Mouse (Mus musculus) kidney, embryonic 16.5 days (tissue): ENCODE data around the gene Slc25a3. TPM values are rescaled to one million over a fixed set of nuclear protein-coding genes. Genes with fewer than 3 reads are reported as not detected.

Experiments
- ATAC-seq: fragments of 200-750 bp; cut with Nextera tagmentation; 2 replicates; pipeline ENCODE4 v1.8.0; 2017; ENCODE audit warnings: moderate TSS enrichment; ENCODE audit not compliant: low FRiP score, low TSS enrichment
- H3K27ac ChIP-seq: fragments of 300-500 bp; sonication (generic); 2 replicates; pipeline ENCODE4 v1.5.1; 2014; ENCODE audit warnings: low read length
- H3K27me3 ChIP-seq: fragments of 300-500 bp; sonication (generic); 2 replicates; pipeline ENCODE4 v1.6.1; 2014; ENCODE audit warnings: low read length, control low read depth, mixed read lengths; ENCODE audit not compliant: insufficient read depth
- H3K36me3 ChIP-seq: fragments of 300-500 bp; sonication (generic); 2 replicates; pipeline ENCODE4 v1.6.1; 2014; ENCODE audit warnings: low read length, control low read depth, mixed read lengths; ENCODE audit not compliant: insufficient read depth
- H3K4me1 ChIP-seq: fragments of 300-500 bp; sonication (generic); 2 replicates; pipeline ENCODE4 v1.6.1; 2014; ENCODE audit warnings: low read length, control low read depth, mixed read lengths; ENCODE audit not compliant: insufficient read depth
- H3K4me2 ChIP-seq: fragments of 300-500 bp; sonication (generic); replicated peaks from 2 replicates; pipeline ENCODE4 v1.6.1; 2014; ENCODE audit warnings: low read depth, low read length
- H3K4me3 ChIP-seq: fragments of 300-500 bp; sonication (generic); 2 replicates; pipeline ENCODE4 v1.5.1; 2014; ENCODE audit warnings: mild to moderate bottlenecking, low read length
- H3K9ac ChIP-seq: fragments of 300-500 bp; sonication (generic); replicated peaks from 2 replicates; pipeline ENCODE4 v1.6.1; 2014; ENCODE audit warnings: low read length
- H3K9me3 ChIP-seq: fragments of 300-500 bp; sonication (generic); 2 replicates; pipeline ENCODE4 v1.6.1; 2016; ENCODE audit warnings: low read length, control low read depth
- WGBS: fragments of 180-500 bp; shearing (Covaris S2); extraction: QIAGEN DNeasy Blood & Tissue Kit; methylation state at CpG from one replicate; pipeline ENCODE4 v1.1.7; 2014; 5-methylcytosine and 5-hydroxymethylcytosine counted together
- polyA plus RNA-seq: library from polyadenylated mRNA; unstranded; fragments of >200 nt; fragmentation: Nextera tagmentation; extraction: Ambion mirVana; gene quantifications from 2 replicates; pipeline ENCODE4 v1.2.1, GENCODE M21; 2015

The Slc25a3 gene
- 673 and 685 TPM in 2 replicates for polyA plus RNA-seq

DNA sequence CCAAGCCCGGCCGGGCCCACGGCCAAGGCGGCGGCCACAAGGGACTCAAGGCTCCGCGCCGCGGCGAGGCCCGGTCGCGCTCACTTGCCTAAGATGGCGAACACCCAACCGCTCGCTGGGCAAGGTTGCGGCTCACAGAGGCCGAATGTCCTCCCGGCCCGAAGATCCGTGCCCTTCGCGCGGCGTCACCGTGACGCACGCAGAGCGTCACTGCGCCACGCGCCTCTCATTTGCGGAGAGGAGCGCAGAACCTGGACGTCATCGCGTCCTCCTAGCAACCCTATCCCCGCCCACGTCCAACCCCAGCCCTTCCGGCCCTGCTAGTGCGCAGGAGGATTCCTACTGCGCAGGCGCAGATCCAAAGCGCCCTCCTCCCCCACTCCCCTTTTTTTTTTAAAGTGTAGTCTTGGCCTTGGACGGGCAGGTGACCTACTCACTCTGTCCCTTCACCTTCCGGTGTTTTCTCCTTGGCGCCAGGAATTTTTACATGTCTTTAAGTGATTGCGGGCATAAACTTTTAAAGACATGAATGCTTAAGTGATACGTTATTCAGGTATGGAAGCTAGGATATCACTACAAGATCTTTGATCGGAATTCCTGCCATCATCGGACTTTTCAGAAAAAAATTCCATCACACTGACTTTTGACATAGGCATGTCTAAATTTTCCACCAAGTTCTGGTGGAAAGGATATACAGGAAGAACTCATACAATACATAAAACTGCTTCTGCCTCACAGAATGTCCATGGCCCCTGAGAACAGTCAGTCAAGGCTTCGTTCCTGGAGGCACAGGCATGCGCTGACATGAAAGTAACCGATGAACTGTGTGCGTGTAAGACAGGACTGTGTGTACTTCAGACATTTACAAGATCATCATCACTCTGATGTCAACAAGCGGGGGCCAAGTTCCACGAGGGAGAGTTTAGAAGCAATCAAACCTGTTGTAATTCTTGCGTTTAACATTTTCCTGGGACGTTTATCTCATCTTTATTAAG is at the start of gene Slc25a3:
Gene Slc25a3 (minus strand): TSS at position 232 of the 995 bp plus-strand sequence.
- WGBS = 11% methylated on average over 59 of the region's 59 CpGs
- peak; percentile 99 for ATAC-seq
- Histone ChIP-seq H3K27ac (peak within 1 kb of the TSS; percentile 93), H3K27me3 (no peaks in the 10 kb centered on the region), H3K9me3 (no peaks in the 10 kb centered on the region), H3K4me2 (peak within 1 kb of the TSS; percentile 56), H3K9ac (peak within 1 kb of the TSS; percentile 97), H3K4me3 (peak within 1 kb of the TSS; percentile 95), H3K4me1 (peaks cover 28% of the 10 kb centered on the region), H3K36me3 (peaks cover 26% of the 10 kb centered on the region)

DNA sequence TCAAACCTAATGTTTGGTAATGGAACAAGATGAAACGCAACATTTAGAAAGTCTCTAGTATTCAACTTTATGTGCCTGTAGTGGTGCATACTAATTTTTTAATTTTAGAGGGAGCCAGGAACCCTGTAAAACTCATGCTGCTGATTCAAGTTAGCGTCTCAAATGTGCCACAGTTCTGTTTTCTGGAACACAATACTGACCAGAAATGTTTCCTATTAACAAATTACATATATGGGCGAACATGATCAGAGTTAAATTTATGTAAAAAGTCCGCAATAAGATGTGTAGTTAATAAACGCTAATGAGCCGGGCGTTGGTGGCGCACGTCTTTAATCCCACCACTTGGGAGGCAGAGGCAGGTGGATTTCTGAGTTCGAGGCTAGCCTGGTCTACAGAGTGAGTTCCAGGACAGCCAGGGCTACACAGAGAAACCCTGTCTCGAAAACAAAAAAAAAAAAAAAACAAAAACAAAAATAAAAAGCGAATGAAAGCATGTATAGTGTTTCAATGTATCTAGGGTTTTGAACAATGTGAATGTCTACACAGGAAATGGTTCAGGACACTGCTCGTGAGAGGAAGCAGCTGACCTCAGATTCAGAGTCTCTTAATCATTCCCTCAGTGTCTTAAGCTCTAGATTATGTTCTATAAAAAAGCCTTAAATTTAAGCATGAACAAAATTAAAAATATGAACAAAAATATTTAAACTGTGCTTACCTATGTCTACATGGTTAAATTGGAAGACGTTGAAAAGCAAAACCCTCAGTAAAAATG is 48.7 kb upstream of the Slc25a3 start:
- H3K9me3 ChIP-seq = no peaks in the 10 kb centered on the region
- H3K27ac ChIP-seq = peak overlapping the region; percentile 100
- peak overlapping the region; percentile 100 for H3K9ac ChIP-seq

DNA sequence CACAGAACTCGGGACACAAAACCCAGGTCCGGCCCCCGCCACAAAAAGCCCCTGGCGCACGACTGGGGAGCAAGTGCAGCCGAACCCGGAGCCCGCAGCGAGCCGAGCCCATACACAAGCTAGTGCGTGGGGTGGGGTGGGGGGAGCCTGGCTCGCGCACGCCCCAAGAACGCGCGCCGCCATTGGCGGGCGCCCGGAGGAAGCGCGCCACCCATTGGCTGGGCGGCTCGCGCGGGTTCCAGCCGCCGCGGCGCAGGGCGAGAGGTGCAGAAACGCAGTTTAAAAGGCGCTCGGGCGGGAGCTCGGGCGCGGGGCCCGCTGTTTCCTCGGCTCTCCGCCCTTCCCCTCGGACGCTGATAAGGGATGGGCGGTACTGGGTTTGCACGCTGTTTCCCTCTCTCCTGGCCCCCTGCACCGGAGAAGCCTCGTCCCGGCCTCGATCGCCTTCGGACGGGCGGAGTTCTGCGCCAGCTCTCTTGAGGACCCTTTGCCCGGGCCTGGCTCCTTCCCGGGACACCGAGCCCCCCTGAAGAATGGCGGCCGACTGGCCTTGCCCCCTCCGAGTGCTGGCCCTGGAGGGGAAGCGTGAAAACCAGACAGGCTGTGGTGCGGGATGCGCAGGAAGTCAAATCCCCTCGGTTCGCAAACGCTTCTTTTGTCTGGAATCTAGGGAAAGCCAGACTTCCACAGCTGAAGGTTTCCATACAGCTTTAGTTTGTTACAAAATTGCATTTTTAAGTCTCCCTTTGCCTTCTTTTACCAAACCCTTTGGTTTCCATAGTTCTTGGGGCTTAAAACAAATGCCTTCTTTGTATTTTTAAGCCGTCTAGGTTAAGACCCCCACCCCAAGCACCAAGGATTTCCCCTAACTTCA is 47.8 kb upstream of the Slc25a3 start:
- Histone ChIP-seq H3K4me3 (peak overlapping the region; percentile 95), H3K36me3 (0 out of 2 replicates have a peak, but pooled peaks cover 6% of the 10 kb centered on the region), H3K9me3 (no peaks in the 10 kb centered on the region), H3K4me1 (peaks cover 23% of the 10 kb centered on the region), H3K4me2 (peak overlapping the region; percentile 78), H3K9ac (peak overlapping the region; percentile 100), H3K27me3 (no peaks in the 10 kb centered on the region), H3K27ac (peak overlapping the region; percentile 100)
- ATAC-seq = peak; percentile 96
- under 1% methylated on average over 67 of the region's 68 CpGs for WGBS

More for the DNA sequence above, 48.7 kb upstream of the Slc25a3 start:
- peak overlapping the region; percentile 78 for H3K4me2 ChIP-seq
- H3K36me3 ChIP-seq = 0 out of 2 replicates have a peak, but pooled peaks cover 6% of the 10 kb centered on the region
- no peaks in the 10 kb centered on the region for H3K27me3 ChIP-seq
- 81% methylated on average over 14 of the region's 14 CpGs for WGBS
- H3K4me1 ChIP-seq = peaks cover 23% of the 10 kb centered on the region
- peak overlapping the region; percentile 95 for H3K4me3 ChIP-seq
- no peak for ATAC-seq

DNA sequence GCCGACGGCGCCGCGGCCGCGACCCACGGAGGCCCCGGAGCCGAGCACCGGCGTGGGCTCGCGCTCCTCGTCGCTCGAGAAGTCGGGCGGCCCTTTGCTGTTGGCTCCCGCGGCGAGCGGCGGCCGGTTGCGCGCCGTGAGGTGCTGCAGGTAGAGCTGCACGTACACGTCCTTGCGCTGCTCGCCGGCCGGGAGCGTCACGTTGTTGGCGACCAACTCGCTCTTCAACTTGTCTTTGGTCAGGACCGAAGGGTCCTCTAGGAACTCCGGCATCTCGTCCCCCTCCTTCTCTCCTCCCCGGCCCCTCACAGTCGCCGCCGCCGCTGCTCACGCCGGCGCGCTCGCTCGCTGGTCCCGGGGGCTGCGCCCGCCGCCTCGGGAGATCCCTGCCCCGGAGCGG is 47.2 kb upstream of the Slc25a3 start:
- H3K27ac ChIP-seq = peak overlapping the region; percentile 100
- no peaks in the 10 kb centered on the region for H3K9me3 ChIP-seq
- peak overlapping the region; percentile 95 for H3K4me3 ChIP-seq
- H3K4me2 ChIP-seq = peak overlapping the region; percentile 68
- H3K36me3 ChIP-seq = 0 out of 2 replicates have a peak, but pooled peaks cover 6% of the 10 kb centered on the region
- H3K9ac ChIP-seq = peak overlapping the region; percentile 100
- WGBS = under 1% methylated on average over 59 of the region's 59 CpGs
- H3K27me3 ChIP-seq = no peaks in the 10 kb centered on the region
- ATAC-seq = peak; percentile 52
- H3K4me1 ChIP-seq = peaks cover 28% of the 10 kb centered on the region

DNA sequence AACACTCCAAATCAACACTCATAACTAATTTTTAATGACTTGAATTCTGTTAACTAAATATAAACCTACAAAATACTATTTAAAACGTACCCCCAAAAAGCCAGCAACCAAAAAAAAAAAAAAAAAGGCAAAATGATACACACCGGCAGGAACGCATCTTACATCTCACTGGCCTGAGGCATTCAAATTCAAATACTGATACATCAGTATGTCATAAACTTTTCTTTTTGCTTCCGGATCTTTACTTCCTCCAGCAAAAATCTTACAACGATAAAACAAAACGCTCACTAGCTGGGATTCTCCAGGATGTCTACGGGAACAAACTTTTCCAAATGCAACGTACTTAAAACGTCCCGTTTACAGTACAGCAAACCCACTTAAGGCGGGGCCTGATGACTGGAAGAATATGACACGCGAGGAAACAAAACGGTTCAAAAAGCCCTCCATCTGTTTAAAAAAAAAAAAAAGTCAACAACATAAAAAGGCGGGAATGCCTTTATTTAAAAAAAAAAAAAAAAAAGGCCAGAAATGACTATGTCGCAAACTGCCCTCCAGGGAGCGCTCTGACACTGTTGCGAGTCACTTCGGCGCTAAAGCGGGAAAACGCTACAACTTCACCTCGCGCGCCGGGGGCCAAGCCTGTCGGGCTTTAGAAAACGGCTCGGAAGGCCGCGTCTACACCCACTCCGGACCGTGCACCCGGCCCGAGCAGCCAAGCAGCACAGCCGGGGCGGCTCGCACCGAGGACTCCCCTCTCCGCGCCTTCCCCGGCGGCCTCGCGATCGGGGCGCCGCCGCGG is 46.5 kb upstream of the Slc25a3 start:
- peak overlapping the region; percentile 100 for H3K9ac ChIP-seq
- 0 out of 2 replicates have a peak, but pooled peaks cover 6% of the 10 kb centered on the region for H3K36me3 ChIP-seq
- peaks cover 28% of the 10 kb centered on the region for H3K4me1 ChIP-seq
- peak; percentile 58 for ATAC-seq
- peak overlapping the region; percentile 68 for H3K4me2 ChIP-seq
- H3K27me3 ChIP-seq = no peaks in the 10 kb centered on the region
- peak overlapping the region; percentile 100 for H3K27ac ChIP-seq
- no peaks in the 10 kb centered on the region for H3K9me3 ChIP-seq
- H3K4me3 ChIP-seq = peak overlapping the region; percentile 95
- under 1% methylated on average over 39 of the region's 50 CpGs for WGBS

DNA sequence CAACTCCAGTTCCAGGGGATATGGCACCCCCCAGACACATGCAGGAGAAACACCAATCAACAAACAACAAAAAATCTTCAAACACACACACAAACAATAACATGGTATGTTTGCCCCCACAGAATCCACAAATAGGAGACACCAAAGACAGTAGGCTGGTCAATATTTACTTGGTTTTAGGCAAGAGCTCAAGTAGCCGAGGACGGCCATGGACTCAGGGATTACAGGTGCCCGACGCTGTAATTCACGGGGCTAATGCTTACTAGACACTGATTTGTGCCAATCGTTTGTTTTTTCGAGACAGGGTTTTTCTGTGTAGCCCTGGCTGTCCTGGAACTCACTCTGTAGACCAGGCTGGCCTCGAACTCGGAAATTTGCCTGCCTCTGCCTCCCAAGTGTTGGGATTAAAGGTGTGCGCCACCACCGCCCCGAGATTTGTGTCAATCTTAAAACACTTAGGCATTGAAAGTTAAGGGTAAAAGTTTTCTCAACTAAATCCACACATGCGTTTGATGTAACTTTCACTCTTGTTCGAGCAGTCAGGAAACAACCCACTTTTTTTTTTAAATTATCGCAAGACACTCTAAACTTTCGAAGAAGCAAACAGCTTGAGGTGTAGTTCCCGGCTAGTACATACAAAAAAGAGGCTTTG is 45.7 kb upstream of the Slc25a3 start:
- 32% methylated on average over 17 of the region's 17 CpGs for WGBS

DNA sequence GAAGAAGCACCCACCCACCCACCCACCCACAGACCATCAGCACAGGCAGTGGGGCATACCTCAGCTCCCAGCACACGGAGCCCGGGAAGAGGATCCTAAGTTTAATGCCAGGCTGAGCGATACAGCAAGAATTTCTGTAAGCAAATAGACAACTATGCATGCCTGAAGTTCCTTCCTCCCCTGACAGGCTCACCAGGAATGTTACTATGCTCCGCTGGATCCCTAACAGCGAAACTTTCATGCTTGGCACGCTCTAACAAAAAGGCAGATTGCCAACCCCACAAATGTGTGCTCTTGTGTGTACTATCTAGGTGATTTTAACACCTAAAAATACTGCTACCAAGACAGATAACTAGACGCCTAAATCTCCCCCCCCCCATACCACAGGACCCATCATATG is 43.5 kb upstream of the Slc25a3 start:
- Histone ChIP-seq H3K4me2 (peak overlapping the region; percentile 68), H3K4me3 (peak overlapping the region; percentile 31), H3K36me3 (peaks cover 24% of the 10 kb centered on the region), H3K9ac (peak overlapping the region; percentile 35; the same call in 1 of the 2 replicates), H3K27ac (peak overlapping the region; percentile 69), H3K9me3 (no peaks in the 10 kb centered on the region), H3K4me1 (peaks cover 26% of the 10 kb centered on the region), H3K27me3 (no peaks in the 10 kb centered on the region)
- WGBS = 34% methylated on average over 7 of the region's 7 CpGs
- ATAC-seq = no peak

More for the DNA sequence above, 45.7 kb upstream of the Slc25a3 start:
- Histone ChIP-seq H3K9me3 (no peaks in the 10 kb centered on the region), H3K4me3 (peak overlapping the region; percentile 95), H3K4me1 (peaks cover 28% of the 10 kb centered on the region), H3K36me3 (0 out of 2 replicates have a peak, but pooled peaks cover 6% of the 10 kb centered on the region), H3K27me3 (no peaks in the 10 kb centered on the region), H3K9ac (peak overlapping the region; percentile 100), H3K27ac (no peak overlapping the region), H3K4me2 (peak overlapping the region; percentile 68)
- ATAC-seq = no peak

DNA sequence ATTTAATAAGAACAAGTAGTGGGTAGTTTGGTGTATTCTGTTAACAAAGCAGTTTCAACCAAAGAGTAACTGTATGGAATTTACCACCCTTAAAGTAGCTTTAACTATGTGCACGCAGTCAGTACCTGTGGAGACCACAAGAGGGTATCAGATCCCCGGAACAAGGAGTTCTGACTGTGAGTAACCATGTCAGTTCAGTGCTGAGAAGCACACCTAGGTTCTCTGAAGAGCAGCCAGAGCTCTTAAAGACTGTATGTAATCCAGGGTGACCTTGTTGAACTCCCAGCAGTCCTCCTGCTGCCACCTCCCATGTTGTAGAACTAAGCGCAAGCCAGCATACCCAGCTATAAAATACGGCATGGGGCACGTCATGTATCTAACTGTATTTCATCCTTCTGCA is 43.0 kb upstream of the Slc25a3 start:
- Histone ChIP-seq H3K9ac (0 out of 2 replicates have a peak overlapping the region, but pooled peaks have one; percentile 35), H3K4me3 (peak overlapping the region; percentile 31), H3K4me1 (peaks cover 22% of the 10 kb centered on the region), H3K27me3 (no peaks in the 10 kb centered on the region), H3K27ac (peak overlapping the region; percentile 69), H3K36me3 (peaks cover 28% of the 10 kb centered on the region), H3K9me3 (no peaks in the 10 kb centered on the region), H3K4me2 (peak overlapping the region; percentile 68)
- WGBS = 54% methylated on average over 5 of the region's 5 CpGs
- no peak for ATAC-seq
